Mouse (Mus musculus) B cell, adult 2 months (primary cell): ENCODE measurements at regions not wholly inside any gene's neighbourhood (a gene's known extent, or its start where the extent isn't known, plus 50 kb on each side); places are given as distances from the start of the nearest gene placed in this dataset.

Experiments used
- DNase-seq, 2 experiments: peaks; one replicate each; pipeline ENCODE4 v3.0.0; 2022

DNA sequence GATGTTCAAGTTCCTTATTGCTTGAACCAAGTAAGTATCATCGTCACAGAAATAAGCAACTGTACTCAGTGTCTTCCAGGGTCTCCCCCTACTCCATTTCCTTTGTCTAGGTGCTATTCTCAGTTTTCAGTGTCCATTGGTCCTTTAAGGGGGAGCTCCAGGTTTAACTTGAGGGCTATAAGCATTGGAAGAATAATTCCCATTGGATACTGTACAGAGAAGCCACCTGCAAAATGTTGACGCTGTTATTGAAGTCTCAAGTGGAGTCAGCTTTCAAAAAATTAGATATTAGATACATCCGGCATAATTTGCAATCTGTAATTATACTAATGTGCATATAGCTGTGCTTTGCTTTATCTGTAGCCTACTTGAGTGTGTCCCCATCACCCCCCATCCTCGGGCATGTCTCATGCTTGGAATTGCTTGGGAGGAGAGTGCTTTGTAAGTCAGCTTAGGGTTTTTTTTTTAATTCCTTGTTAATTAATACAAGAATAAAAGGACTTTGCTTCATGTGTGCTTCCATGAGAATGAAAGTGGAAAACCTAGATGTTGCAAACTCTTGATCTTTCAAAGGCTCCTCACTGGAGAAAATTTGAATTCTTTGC lies 425.6 kb upstream of the Ubash3b start:
- no peak for DNase-seq

DNA sequence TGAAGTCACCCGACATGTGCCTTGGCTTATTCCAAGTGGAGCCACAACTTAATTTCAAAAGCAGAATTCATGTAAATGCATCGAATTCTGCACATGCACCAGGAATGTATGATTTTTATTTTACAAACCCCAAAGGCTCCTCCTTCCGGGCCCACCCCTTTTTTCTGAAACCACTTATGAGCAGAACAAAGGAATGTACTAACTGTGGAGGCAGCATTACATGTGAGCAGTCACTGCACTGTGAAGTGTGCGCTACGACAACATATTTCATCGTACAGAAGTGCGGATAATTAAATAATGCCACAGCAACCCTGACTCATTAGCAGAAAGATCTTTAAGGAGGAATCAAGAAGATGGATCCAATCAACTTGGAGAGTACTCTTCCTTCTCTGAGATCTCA lies 424.8 kb upstream of the Ubash3b start:
- DNase-seq: no peak

GRCm38 (mm10) chr9:41585771-41586170 lies 424.3 kb upstream of the Ubash3b start:
- no peak for DNase-seq

DNA sequence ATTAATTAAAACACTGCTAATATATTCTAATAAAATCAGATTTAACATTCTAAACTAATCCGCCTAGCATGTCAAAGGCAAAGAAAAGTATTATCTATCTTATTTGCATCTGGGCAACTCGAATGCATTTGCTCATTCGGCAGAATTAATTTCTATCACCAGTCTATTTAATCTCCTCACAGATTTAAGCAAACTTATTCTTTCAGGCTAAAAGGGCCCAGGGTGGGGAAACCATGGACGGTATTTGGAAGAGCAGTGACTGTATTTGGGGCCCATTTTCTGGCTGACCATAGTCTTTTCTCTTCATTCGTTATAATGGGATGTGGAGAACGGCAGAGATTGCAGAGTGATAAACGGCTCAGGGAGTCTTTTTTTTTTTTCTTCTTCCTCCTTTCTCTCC lies 423.5 kb upstream of the Ubash3b start:
- no peak for DNase-seq

GRCm38 (mm10) chr9:41583711-41584329 lies 422.3 kb upstream of the Ubash3b start:
- no peak for DNase-seq

- no peak for DNase-seq
Observed at GRCm38 (mm10) chr9:41583276-41583675, 421.8 kb upstream of the Ubash3b start.

GRCm38 (mm10) chr9:41582711-41583236 lies 421.3 kb upstream of the Ubash3b start:
- no peak for DNase-seq

GRCm38 (mm10) chr9:41582171-41582570 lies 420.7 kb upstream of the Ubash3b start:
- no peak for DNase-seq

DNA sequence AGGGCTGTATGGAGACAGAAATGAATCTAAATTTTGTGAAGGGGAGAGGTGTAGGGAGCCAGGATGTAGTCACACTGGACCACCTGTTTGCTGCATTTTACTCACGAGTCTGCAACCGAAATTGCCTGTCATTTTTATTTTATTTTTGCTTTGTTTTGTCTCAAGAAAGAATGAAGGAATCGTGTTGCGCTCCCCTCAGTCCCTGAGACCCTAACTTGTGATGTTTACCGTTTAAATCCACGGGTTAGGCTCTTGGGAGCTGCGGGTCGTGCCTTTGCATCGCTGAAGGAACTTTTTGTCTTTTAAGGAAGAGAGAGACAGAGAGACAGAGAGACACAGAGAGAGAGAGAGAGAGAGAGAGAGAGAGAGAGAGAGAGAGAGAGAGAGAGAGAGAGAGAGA lies 420.2 kb upstream of the Ubash3b start:
- no peak for DNase-seq

GRCm38 (mm10) chr9:41581152-41581551 lies 419.7 kb upstream of the Ubash3b start:
- DNase-seq: no peak

- no peak for DNase-seq
Observed at GRCm38 (mm10) chr9:41580611-41581041, 419.1 kb upstream of the Ubash3b start.

DNA sequence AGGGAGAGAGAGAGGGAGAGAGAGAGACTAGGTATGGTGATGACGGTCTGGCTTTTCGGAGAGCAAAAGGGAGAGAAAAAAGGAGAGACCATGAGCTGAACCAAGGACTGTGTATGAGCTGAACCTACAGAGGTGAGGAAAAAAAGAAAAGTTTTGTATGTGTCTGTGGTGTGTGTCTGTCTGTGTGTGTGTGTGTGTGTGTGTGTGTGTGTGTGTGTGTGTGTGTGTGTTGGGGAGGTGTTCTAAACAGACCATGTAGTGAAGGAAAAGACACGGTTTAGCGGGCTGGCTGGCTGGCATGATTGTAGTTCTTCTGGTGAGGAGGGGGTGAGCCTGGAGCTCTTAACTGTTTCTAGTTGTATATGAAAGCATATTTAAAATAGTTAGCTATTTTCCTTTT lies 418.6 kb upstream of the Ubash3b start:
- DNase-seq: no peak

DNA sequence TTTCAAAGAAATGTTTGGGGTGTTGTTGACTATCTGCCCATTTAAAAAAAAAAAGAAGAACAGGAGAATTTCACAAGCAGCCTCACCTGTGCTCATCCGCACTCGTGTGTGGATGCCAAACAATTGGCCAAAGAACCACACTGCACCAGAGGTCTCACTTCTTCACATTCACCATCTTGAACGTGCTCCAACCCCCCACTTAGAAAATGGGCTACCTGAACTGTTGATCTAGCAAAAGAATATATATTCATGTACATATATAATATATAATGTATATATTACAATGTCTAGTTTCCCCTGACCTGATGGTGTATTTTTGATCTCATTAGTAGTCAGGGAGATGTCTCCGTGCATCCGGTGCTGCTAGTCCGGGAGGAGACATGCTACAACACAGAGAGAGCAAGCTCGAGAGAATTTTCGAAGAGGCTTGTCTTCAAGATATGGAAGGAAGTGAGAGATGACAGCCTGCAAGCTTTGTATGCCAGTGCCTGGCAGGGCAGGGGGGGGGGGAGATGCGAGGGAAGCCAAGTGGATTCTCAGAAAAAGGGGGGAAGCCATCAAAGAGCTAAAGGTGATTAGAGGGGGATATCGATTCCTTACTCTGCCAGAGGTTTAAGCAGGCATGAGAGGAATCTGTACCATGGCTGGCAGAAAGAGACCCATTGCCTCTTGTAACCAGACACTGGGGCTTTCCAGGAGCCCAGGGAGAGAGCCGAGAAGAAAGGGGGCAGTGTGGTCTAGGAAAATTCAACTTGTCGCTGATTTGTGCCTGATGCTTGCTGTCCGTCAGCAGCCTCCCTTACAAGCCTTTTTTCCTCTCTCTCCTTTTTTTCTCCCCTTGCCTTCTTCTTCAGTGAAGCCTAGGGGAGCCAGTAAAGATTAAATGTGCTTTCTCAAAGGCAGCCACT lies 417.9 kb upstream of the Ubash3b start:
- DNase-seq: no peak

DNA sequence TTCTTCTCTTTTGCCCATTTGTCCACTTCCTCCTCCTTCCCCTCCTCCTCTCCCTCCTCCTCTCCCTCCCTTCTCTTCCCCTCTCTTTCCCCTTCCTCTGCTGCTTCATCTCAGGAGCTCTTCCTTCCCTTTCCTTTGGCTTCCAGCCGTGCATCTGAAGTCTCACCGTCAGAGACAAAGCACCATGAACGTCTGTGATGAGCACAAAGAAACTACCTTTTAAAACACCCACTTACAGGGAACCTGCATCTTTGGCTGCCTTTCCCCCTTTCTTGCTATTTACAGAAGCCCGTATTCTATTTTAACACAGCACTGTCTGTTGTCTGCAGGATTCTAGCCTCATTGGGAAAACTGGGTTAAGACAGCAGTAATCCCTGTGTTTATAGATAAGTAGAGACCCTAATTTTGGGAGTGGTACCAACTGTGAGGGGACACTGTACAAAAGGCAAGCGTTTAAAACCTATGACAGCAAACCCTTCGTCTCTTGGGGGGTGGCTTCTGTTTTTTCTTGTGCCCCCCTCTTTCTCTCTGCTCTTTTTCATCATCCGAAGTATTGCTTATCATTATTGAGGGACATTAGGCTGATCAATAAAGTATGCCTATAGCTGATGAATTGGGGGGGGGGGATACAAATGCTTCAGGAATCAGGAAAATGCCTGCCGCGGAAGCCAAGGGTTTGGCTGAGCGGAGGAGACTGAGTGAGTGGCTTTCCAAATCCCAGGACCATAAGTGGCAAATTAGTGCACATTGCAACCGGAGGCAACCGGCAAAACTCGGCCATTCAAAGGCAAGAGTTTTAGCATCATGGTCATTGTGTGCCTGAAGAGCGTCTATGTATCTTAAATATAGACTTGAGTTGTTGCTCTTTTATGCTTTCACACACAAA lies 417.0 kb upstream of the Ubash3b start:
- no peak for DNase-seq

GRCm38 (mm10) chr9:41577760-41578159 lies 416.3 kb upstream of the Ubash3b start:
- DNase-seq: no peak

GRCm38 (mm10) chr9:41575826-41576225 lies 414.3 kb upstream of the Ubash3b start:
- no peak for DNase-seq

- DNase-seq: no peak
Observed at GRCm38 (mm10) chr9:41570262-41570661, 408.8 kb upstream of the Ubash3b start.

- no peak for DNase-seq
Observed at GRCm38 (mm10) chr9:41566496-41566895, 405.0 kb upstream of the Ubash3b start.

DNA sequence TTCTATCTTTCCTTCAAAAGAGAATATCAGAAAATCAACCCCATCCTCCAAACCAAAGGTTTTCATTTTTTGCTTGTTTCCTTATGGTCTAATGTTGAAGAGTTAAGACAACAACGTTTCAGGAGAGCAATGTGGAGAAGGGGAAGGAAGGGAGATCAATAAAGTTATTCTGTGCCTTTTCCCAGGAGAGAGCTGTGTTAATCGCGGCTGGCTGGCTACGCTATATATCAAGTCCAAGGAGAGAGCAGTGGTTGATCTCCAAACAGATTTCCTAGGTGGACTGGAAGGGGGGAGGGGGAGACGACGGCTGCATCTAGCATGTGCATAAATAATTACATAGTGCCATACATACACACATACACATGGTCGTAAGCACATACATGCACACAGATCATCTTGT lies 404.3 kb upstream of the Ubash3b start:
- no peak for DNase-seq

GRCm38 (mm10) chr9:41563376-41563775 lies 401.9 kb upstream of the Ubash3b start:
- DNase-seq: no peak

DNA sequence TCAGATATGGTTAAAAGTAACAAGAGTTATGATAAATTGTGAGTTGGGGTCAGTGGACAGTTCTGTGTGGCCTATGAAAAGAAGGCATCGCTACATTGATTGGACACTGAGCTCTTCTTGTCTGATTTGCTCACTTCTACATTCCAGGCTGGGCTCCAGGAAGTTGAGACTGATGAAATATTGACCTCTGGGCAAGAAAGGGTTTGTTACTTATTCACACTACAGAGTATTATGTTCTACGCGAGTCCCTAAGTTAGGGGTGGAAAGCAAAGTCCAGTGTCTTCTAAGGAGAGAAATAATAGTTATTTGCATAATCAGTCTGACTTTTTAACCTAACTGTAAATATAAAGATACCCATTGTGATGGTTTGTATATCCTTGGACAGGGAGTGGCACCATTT lies 397.0 kb upstream of the Ubash3b start:
- DNase-seq: no peak

GRCm38 (mm10) chr9:41556888-41557287 lies 395.4 kb upstream of the Ubash3b start:
- DNase-seq: no peak

GRCm38 (mm10) chr9:41545776-41546175 lies 384.3 kb upstream of the Ubash3b start:
- DNase-seq: no peak
